Mouse (Mus musculus) left cerebral cortex, postnatal 14 days (tissue): Measurements from ENCODE around the gene Hist2h3c2. TPM values are rescaled to one million over a fixed set of nuclear protein-coding genes. Genes with fewer than 3 reads are reported as not detected.
"Not testable (repeated sequence)": the region's sequence is repeated elsewhere in the genome, so short reads cannot be mapped to it uniquely, and the experiment has no call there.

Source experiments
- DNase-seq, 2 experiments: peaks; one replicate each; pipeline ENCODE4 v3.0.0; 2021 to 2022; ENCODE audit warnings: low spot score in 2 of 2, mixed read lengths in 1 of 2
- intact Hi-C: fragments of 180-260 bp; cut with DNase I; formaldehyde crosslinking; loops from one replicate; pipeline ENCODE4 v1.15.1; 2025
- microRNA-seq, 2 experiments: library from miRNA; unstranded; fragments of <30 nt; microRNA quantifications; one replicate each; pipeline ENCODE4 v1.2.0; 2022
- total RNA-seq, 2 experiments: library from RNA; stranded (reverse); gene quantifications; 2 replicates each; pipeline ENCODE4 v1.2.3; 2021

Gene Hist2h3c2
- total RNA-seq, 2 experiments from 2014 or later = 8.4 to 9.7 TPM

DNA sequence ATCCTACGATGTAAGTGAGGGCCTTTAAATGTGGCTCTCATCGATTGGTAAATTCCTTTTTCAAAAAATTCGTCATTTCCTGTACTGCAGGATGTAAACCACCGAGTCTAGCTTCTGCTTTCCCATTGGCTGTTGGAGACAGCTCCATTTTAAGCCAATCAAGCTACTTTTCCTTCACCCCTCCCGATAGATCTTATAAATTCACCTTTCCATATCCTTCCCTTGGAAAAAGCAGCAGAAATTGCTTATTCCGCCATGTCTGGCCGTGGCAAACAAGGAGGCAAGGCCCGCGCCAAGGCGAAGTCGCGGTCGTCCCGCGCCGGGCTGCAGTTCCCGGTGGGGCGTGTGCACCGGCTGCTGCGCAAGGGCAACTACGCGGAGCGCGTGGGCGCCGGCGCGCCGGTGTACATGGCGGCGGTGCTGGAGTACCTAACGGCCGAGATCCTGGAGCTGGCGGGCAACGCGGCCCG is 19.2 kb downstream of the Hist2h3c2 start, which contains the start of the genes Bola1 and Hist2h2ab:
Bola1 (minus strand) TSS at position 49 of the 470 bp plus-strand sequence.
Hist2h2ab (plus strand) TSS at position 205 of the 470 bp plus-strand sequence.
- intact Hi-C loops = loop anchor here (10.0 kb wide), 1 partner anchor 155 kb away; no protein-coding TSS in a partner anchor
- DNase-seq = peak; percentile 71 to 92

GRCm38 (mm10) chr3:96219191-96219641 is 19.7 kb downstream of the Hist2h3c2 start:
- no peak for DNase-seq
- intact Hi-C loops = no loop called here

DNA sequence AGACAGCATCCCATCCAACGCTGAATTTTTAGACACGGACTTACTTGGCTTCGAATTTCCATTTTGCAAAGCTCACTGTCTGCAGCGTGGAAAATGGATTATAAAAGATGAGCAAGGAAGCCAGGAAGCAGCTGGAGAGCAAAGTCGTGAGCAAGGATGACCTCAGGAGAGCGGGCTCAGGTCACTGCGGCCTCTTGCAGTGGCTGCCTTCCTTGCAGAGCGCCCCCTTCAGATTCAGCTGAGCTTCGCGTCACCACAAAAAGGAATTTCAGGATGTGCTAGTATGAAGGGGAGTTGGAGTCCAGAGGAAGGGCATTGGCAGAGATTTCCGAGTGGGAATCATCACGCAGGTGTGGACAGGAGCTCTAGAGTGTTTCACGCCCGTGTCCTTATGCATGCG is 29.7 kb downstream of the Hist2h3c2 start:
- no peak for DNase-seq
- intact Hi-C loops = no loop called here

DNA sequence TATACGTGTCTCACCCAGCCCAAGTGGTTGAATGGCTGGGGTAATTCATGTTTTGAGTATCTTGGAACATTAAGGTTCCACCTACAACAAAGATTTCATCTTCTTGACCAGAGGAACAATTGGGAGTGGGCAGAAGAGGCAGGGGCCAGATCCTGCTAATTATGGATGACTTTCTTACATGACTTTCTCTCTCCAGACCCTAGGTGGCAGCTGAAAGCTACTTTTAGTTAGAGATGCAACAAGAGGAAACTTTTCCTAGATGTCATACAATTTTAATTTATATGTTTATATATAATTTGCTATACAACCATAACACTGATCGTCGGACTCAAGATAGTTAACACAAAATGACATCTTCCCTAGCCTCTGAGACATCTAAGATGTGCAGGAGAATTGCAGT is 31.1 kb downstream of the Hist2h3c2 start:
- intact Hi-C loops = no loop called here
- DNase-seq = no peak

DNA sequence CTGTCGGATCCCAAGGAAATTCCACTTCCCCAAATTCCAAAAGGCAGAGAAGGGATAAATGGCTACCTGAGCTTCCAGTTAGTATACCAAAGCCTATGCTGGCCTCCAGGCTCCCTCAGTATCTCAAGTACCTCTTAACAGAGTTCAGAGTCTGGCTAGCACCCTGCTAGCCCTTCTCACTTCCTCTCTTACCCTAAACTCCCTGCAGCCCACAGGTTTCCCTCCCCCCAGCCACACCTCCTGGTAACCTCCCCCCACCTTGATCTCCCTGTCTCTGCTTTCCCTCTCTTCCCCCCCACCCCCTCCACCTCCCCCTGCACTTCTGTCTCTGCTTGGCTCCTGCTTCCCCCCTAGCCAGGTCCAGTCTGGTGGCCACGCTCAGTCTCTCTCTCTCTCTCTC is 39.2 kb downstream of the Hist2h3c2 start:
- no peak for DNase-seq
- intact Hi-C loops = no loop called here

DNA sequence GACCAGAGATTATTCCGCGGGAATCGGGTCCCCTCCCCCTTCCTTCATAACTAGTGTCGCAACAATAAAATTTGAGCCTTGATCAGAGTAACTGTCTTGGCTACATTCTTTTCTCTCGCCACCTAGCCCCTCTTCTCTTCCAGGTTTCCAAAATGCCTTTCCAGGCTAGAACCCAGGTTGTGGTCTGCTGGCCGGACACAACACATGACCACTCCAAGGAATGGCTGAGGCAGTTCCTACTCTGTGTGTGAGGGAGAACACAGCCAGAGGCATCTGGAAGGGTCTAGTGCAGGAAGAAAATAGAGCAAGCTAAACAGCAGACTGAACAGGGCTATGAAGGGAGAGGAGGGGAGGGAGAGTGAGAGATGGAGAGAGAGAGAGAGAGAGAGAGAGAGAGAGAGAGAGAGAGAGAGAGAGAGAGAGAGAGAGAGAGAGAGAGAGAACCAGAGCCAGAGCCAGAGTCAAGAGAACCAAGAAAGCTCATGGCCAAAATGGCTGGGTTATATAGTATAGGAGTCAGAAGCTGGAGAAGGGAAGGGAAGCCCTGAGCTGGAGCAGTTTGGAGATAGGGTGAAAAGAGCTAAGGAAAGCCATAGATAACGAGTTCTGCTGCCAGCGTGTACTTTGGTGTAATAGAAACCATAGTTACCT is 40.2 kb downstream of the Hist2h3c2 start:
- intact Hi-C loops, DNase-seq: not testable (repeated sequence)

DNA sequence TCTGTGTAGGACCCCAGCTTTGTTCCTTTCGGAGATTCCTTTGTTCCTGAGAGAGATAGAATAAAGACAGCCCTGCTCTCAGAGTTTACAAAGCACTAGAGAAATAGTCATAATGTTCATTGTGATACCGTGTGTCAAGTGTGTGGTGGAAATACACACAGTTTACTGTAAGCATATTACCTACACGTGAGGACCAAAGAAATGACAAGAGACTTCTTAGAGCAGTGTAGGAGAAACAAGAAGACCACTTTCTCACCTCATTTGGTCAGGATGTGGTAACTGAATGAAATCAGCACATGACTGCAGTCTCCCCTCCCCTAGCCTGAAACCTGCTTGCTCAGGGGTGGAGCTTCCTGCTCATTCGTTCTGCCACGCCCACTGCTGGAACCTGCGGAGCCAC is 40.7 kb downstream of the Hist2h3c2 start:
- DNase-seq = no peak

DNA sequence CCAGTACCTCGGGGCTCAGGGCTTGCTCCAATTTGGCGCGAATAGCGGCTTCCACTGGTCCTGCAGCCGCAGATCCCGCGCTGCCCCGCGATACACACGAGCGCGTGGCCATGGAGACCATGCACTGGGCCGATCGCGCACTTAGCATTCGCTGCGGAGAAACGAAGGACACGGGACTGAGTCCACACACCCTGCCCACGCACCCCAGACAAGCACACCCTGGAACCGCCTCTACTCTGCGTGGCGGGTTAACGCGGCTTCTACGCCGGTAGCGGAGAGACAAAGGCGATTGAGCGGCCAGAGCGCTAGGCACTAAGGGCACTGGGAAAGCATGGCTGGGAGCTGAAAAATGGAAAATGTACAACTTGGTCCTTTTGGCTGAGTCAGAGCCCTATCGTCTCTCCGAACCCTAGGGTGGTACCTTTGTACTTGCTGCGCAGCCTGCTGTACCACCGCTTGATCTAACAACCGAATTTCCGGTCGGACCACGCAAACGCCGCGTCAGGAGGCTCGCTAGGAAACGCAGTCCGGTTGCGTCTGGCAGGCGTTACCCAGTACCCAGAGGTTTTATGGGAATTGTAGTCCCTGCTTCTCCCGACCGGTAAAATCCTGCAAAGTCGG is 41.7 kb downstream of the Hist2h3c2 start:
- DNase-seq = peak; percentile 93 to 95
- intact Hi-C loops = no loop called here

More for the DNA sequence above, 40.7 kb downstream of the Hist2h3c2 start:
- intact Hi-C loops = no loop called here

GRCm38 (mm10) chr3:96196437-96197128 is 42.3 kb downstream of the Hist2h3c2 start:
- DNase-seq = no peak
- intact Hi-C loops = no loop called here

GRCm38 (mm10) chr3:96195616-96196313 is 43.2 kb downstream of the Hist2h3c2 start:
- DNase-seq = no peak

DNA sequence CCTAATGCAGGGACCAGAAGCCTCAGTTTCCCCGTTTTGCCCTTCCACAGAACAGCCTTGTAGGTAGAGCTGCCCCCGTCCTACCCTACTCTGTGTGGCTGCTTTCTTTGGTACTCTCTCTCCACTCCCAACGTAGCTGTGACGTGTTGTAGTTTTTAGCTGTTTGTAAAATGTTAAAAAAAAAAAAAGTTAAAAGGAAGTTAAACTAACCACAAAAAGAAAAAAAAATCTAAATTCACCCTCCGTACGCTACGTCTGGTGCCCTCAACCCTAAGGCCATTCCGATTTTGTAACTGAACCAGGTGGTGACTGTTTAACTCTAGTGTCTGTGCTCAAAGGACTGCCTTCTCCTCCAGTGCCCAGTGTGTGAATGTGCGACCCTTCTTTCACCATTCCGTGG is 44.0 kb downstream of the Hist2h3c2 start:
- intact Hi-C loops = no loop called here

More at GRCm38 (mm10) chr3:96195616-96196313, 43.2 kb downstream of the Hist2h3c2 start:
- intact Hi-C loops = no loop called here

GRCm38 (mm10) chr3:96192977-96193376 is 46.0 kb downstream of the Hist2h3c2 start:
- DNase-seq = no peak
- intact Hi-C loops = no loop called here

More for the DNA sequence above, 44.0 kb downstream of the Hist2h3c2 start:
- no peak for DNase-seq

Small RNA genes lying within 50 kb of the gene (microRNA-seq; reads per million reads assigned to microRNA genes)
- gene Gm44492 (0 reads per million in 2 experiments), gene Gm47311 (0 reads per million in 2 experiments), gene Gm47313 (0 reads per million in 2 experiments)

Other genes starting within 250 kb of the Hist2h3c2 start
- gene Plekho1, start 243.1 kb downstream of the Hist2h3c2 start, total RNA-seq = 10 to 100 TPM; 67.5 to 69.7 TPM
- gene Vps45, start 180.7 kb downstream of the Hist2h3c2 start, total RNA-seq = 10 to 100 TPM; 34.3 to 37.3 TPM
- 10 to 100 TPM; 18.2 to 22.3 TPM for gene Otud7b, start 134.6 kb downstream of the Hist2h3c2 start, total RNA-seq
- gene Mtmr11, start 77.1 kb downstream of the Hist2h3c2 start, total RNA-seq = 1 to 10 TPM; 4.5 to 6.0 TPM
- gene Sf3b4, start 66.8 kb downstream of the Hist2h3c2 start, total RNA-seq = 10 to 100 TPM; 43.4 to 46.8 TPM
- 100 to 1,000 TPM; 448 to 477 TPM for gene Sv2a, start 58.0 kb downstream of the Hist2h3c2 start, total RNA-seq
- gene Bola1, start 19.4 kb downstream of the Hist2h3c2 start, total RNA-seq = 10 to 100 TPM; 16.8 to 17.6 TPM
- gene Hist2h2ab, start 19.3 kb downstream of the Hist2h3c2 start, total RNA-seq = 10 to 100 TPM in 1 of 2 experiments, 1 to 10 TPM in 1; 7.4 to 11.7 TPM
- 10 to 100 TPM; 20.6 to 28.7 TPM for gene Hist2h2ac, start 18.2 kb downstream of the Hist2h3c2 start, total RNA-seq
- gene Hist2h2be, start 18.0 kb downstream of the Hist2h3c2 start, total RNA-seq = 1 to 10 TPM; 2.3 to 3.8 TPM
- gene Hist2h2aa2, start 1.1 kb upstream of the Hist2h3c2 start, total RNA-seq = 100 to 1,000 TPM; 205 to 244 TPM
- gene Hist2h2aa1, start 6.4 kb upstream of the Hist2h3c2 start, total RNA-seq = 10 to 100 TPM in 1 of 2 experiments, 1 to 10 TPM in 1; 5.8 to 10.8 TPM
- gene Hist2h3c1, start 7.6 kb upstream of the Hist2h3c2 start, total RNA-seq = not detected
- 10 to 100 TPM; 26.2 to 28.6 TPM for gene Hist2h4, start 24.2 kb upstream of the Hist2h3c2 start, total RNA-seq
- gene Hist2h3b, start 29.5 kb upstream of the Hist2h3c2 start, total RNA-seq = 10 to 100 TPM; 56.6 to 91.2 TPM
- gene Hist2h2bb, start 30.6 kb upstream of the Hist2h3c2 start, total RNA-seq = 100 to 1,000 TPM; 127 to 148 TPM
- 1 to 10 TPM; 2.1 to 2.7 TPM for gene Fcgr1, start 54.8 kb upstream of the Hist2h3c2 start, total RNA-seq
- not detected for gene BC107364, start 213.2 kb upstream of the Hist2h3c2 start, total RNA-seq